8 mouse cellular contexts compared by ENCODE assay signal in the genomic region with DNA sequence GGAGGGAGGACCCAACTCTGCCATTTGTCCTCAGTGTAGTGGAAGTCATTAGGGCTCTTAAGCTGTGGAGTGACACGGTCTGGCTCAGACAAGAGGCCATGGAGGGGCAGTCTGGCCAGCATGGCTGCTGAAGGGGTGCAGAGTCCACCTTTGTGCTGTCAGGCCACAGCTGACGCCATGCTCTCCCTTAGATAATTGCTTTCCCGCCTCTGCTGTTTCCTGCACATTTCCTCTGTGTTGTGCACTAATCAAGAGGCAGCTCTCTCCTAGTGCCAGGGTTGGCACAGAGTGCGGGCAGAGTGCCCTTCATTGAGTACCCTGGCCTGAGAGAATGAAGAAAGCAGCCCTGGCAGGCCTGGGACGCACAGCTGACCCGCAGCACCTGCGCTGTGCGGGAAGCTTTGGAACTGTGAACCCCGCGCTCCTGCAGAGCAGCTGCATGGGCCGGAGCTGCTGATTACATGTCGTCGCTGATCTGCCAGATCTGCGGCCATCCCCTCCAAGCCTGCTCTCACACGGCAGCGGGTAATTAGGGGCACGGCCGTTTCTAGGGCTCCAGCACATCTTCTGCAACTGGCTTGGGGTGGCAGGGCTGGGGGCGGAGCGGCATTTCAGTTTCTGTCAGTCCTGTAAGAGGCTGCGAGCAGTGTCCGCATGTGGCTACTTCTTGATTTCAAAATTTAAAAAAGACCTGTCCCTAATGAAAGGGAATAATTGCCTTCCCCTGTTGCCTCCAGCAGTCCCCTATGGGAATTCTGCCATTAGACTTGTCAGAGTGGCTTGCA. TPM values are rescaled to one million over a fixed set of nuclear protein-coding genes. Genes with fewer than 3 reads are reported as not detected.
DNase-seq lines count a peak whose midpoint lies in the region; ATAC-seq and TF ChIP-seq lines count a peak whose summit lies in the region.

No protein-coding gene starts in this region.

- H3K4me2 ChIP-seq in intestine, postnatal 0 days (replicated peaks; ENCODE audit: low read depth), result peak overlapping the region; percentile 44; the same call in 1 of the 2 replicates
- H3K4me2 ChIP-seq in neural tube, embryonic 12.5 days (replicated peaks), result peak overlapping the region; percentile 2

- intact Hi-C loops in heart, adult 2 months (cut with DNase I), result loop anchor here (5.0 to 10.0 kb wide), 2 partner anchors 121 to 193 kb away; no protein-coding TSS in a partner anchor
- intact Hi-C loops in left cerebral cortex, postnatal 4 days (cut with DNase I), result no loop called here

- peaks cover 6% of the 10 kb centered on the region for H3K4me1 ChIP-seq in heart, adult 2 months (ENCODE audit: control insufficient read depth, insufficient read depth, low read length)
- peaks cover 13% of the 10 kb centered on the region; the same call in 1 of the 2 replicates for H3K4me1 ChIP-seq in intestine, postnatal 0 days (replicated peaks; ENCODE audit: control insufficient read depth, insufficient read depth, low read length)
- H3K4me1 ChIP-seq in neural tube, embryonic 12.5 days, result peaks cover 29% of the 10 kb centered on the region

- H3K36me3 ChIP-seq in heart, adult 2 months (ENCODE audit: control insufficient read depth, insufficient read depth, low read length), result peaks cover 4% of the 10 kb centered on the region; the same call in 1 of the 2 replicates
- H3K36me3 ChIP-seq in intestine, postnatal 0 days (ENCODE audit: control insufficient read depth, insufficient read depth), result peaks cover under 1% of the 10 kb centered on the region; the same call in 1 of the 2 replicates
- H3K36me3 ChIP-seq in neural tube, embryonic 12.5 days, result no peaks in the 10 kb centered on the region

- TF ChIP-seq CTCF in heart, adult 2 months (IDR thresholded peaks at IDR 0.05), result no peak
- TF ChIP-seq CTCF in intestine, postnatal 0 days (IDR thresholded peaks at IDR 0.05; ENCODE audit: low read depth), result no peak

- WGBS in heart, adult 2 months, result 53% methylated on average over 22 of the region's 22 CpGs
- 58% methylated on average over 22 of the region's 22 CpGs for WGBS in intestine, postnatal 0 days
- 52% methylated on average over 22 of the region's 22 CpGs for WGBS in neural tube, embryonic 12.5 days

- TF ChIP-seq EP300 in heart, adult 2 months (IDR thresholded peaks at IDR 0.05; ENCODE audit: insufficient read depth, low read depth, low read length), result no peak

- peak; percentile 80 for ATAC-seq in intestine, postnatal 0 days
- ATAC-seq in neural tube, embryonic 12.5 days (ENCODE audit: low FRiP score, low read depth), result peak; percentile 56; the same call in 1 of the 2 replicates
- no peak for ATAC-seq in CD4-positive, CD25-positive, alpha-beta regulatory T cell, adult 4 months

- H3K4me3 ChIP-seq in heart, adult 2 months, result no peak overlapping the region
- no peak overlapping the region for H3K4me3 ChIP-seq in intestine, postnatal 0 days (ENCODE audit: low read depth, low read length)
- no peak overlapping the region for H3K4me3 ChIP-seq in neural tube, embryonic 12.5 days

- DNase-seq in adrenal gland, postnatal 10 days, result peak; percentile 69
- peak; percentile 41 to 83 for DNase-seq in cerebellum, postnatal 4 days (ENCODE audit: low spot score in 2 of 2)
- DNase-seq in heart, adult 2 months, result peak; percentile 62 to 76
- DNase-seq in left cerebral cortex, postnatal 4 days, result peak; percentile 95
- DNase-seq in urinary bladder, adult 2 months (ENCODE audit: low spot score), result no peak

- peaks cover 2% of the 10 kb centered on the region; the same call in 1 of the 2 replicates for H3K79me2 ChIP-seq in heart, adult 2 months (replicated peaks; ENCODE audit: control insufficient read depth, insufficient read depth, low read length)

- H3K27ac ChIP-seq in heart, adult 2 months, result no peak overlapping the region
- peak overlapping the region; percentile 35; the same call in 1 of the 2 replicates for H3K27ac ChIP-seq in intestine, postnatal 0 days (ENCODE audit: low read depth, low read length)
- H3K27ac ChIP-seq in neural tube, embryonic 12.5 days, result peak overlapping the region; percentile 57; the same call in 1 of the 2 replicates

- no peak for TF ChIP-seq POLR2A in heart, adult 2 months (IDR thresholded peaks at IDR 0.05; ENCODE audit: insufficient read depth, low read depth, low read length)

- no peaks in the 10 kb centered on the region for H3K27me3 ChIP-seq in heart, adult 2 months (ENCODE audit: control insufficient read depth, insufficient read depth, low read length)
- no peaks in the 10 kb centered on the region for H3K27me3 ChIP-seq in intestine, postnatal 0 days (replicated peaks; ENCODE audit: control insufficient read depth, insufficient read depth, low read length)
- no peaks in the 10 kb centered on the region for H3K27me3 ChIP-seq in neural tube, embryonic 12.5 days (replicated peaks)

- H3K9me3 ChIP-seq in intestine, postnatal 0 days (ENCODE audit: control insufficient read depth), result no peaks in the 10 kb centered on the region
- no peaks in the 10 kb centered on the region for H3K9me3 ChIP-seq in neural tube, embryonic 12.5 days

- no peak overlapping the region for H3K9ac ChIP-seq in heart, adult 2 months (ENCODE audit: low read depth, low read length)
- no peak overlapping the region for H3K9ac ChIP-seq in intestine, postnatal 0 days (ENCODE audit: low read depth, low read length)
- 0 out of 2 replicates have a peak overlapping the region, but pooled peaks have one; percentile 1 for H3K9ac ChIP-seq in neural tube, embryonic 12.5 days

RNA-seq across cellular contexts. Expression of gene Ctnnbl1, which starts 14.6 kb away (rescaled TPM):
- total RNA-seq in adrenal gland, postnatal 10 days (2021), result 10 to 100 TPM; 20.6 to 22.6 TPM
- total RNA-seq in heart, adult 2 months (2021), result 10 to 100 TPM; 10.1 to 10.7 TPM
- 6.7 and 23.3 TPM in 2 replicates for polyA plus RNA-seq in heart, adult 2 months (2012; rRNA removed)
- polyA plus RNA-seq in intestine, postnatal 0 days (2015; fragmentation: Nextera tagmentation; extraction: Ambion mirVana), result 19.4 and 19.5 TPM in 2 replicates
- 10 to 100 TPM; 32.8 to 39.3 TPM for total RNA-seq in left cerebral cortex, postnatal 4 days (2021)
- polyA plus RNA-seq in neural tube, embryonic 12.5 days (2016; fragmentation: Nextera tagmentation; extraction: Ambion mirVana), result 80.2 and 81.9 TPM in 2 replicates
- 19.3 and 22.1 TPM in 2 replicates for polyA plus RNA-seq in urinary bladder, adult 2 months (2012; rRNA removed)
- 10 to 100 TPM; 71.0 to 71.9 TPM for polyA plus RNA-seq in CD4-positive, CD25-positive, alpha-beta regulatory T cell, adult 4 months (2017; shearing (Covaris generic))
